Mouse (Mus musculus) kidney, embryonic 14.5 days (tissue): Measurements from ENCODE around the gene Atp13a3. TPM values are rescaled to one million over a fixed set of nuclear protein-coding genes. Genes with fewer than 3 reads are reported as not detected.
"Not testable (repeated sequence)": the region's sequence is repeated elsewhere in the genome, so short reads cannot be mapped to it uniquely, and the experiment has no call there.

Experiments
- ATAC-seq: fragments of 200-750 bp; cut with Nextera tagmentation; 2 replicates; pipeline ENCODE4 v1.8.0; 2017; ENCODE audit warnings: moderate number of reproducible peaks, mild to moderate bottlenecking, moderate TSS enrichment, moderate library complexity; ENCODE audit not compliant: low FRiP score, low TSS enrichment
- H3K27ac ChIP-seq: fragments of 300-500 bp; sonication (generic); 2 replicates; pipeline ENCODE4 v1.5.1; 2014; ENCODE audit warnings: low read depth, mild to moderate bottlenecking, low read length, moderate library complexity, mixed read lengths
- H3K27me3 ChIP-seq: fragments of 300-500 bp; sonication (generic); 2 replicates; pipeline ENCODE4 v1.6.1; 2014; ENCODE audit warnings: mild to moderate bottlenecking, low read length; ENCODE audit not compliant: control insufficient read depth, insufficient read depth
- H3K36me3 ChIP-seq: fragments of 300-500 bp; sonication (generic); 2 replicates; pipeline ENCODE4 v1.6.1; 2014; ENCODE audit warnings: low read length, mixed read lengths; ENCODE audit not compliant: control insufficient read depth, insufficient read depth
- H3K4me1 ChIP-seq: fragments of 300-500 bp; sonication (generic); 2 replicates; pipeline ENCODE4 v1.6.1; 2014; ENCODE audit warnings: low read length, mixed read lengths; ENCODE audit not compliant: control insufficient read depth, insufficient read depth
- H3K4me2 ChIP-seq: fragments of 300-500 bp; sonication (generic); replicated peaks from 2 replicates; pipeline ENCODE4 v1.6.1; 2014; ENCODE audit warnings: low read depth, mild to moderate bottlenecking, low read length
- H3K4me3 ChIP-seq: fragments of 300-500 bp; sonication (generic); 2 replicates; pipeline ENCODE4 v1.5.1; 2014; ENCODE audit warnings: mild to moderate bottlenecking, low read length
- H3K9ac ChIP-seq: fragments of 300-500 bp; sonication (generic); 2 replicates; pipeline ENCODE4 v1.6.1; 2014; ENCODE audit warnings: low read depth, mild to moderate bottlenecking, low read length, moderate library complexity
- H3K9me3 ChIP-seq: fragments of 300-500 bp; sonication (generic); 2 replicates; pipeline ENCODE4 v1.6.1; 2016; ENCODE audit warnings: low read length; ENCODE audit not compliant: control insufficient read depth
- whole genome bisulfite sequencing: fragments of 180-500 bp; shearing (Covaris S2); extraction: QIAGEN DNeasy Blood & Tissue Kit; methylation state at CpG from one replicate; pipeline ENCODE4 v1.1.7; 2014; 5-methylcytosine and 5-hydroxymethylcytosine counted together
- polyA plus RNA-seq: library from polyadenylated mRNA; unstranded; fragments of >200 nt; fragmentation: Nextera tagmentation; extraction: Ambion mirVana; gene quantifications from 2 replicates; pipeline ENCODE4 v1.2.1, GENCODE M21; 2014

Gene Atp13a3
- polyA plus RNA-seq, 1 experiment from 2014 or later: 20.2 TPM

DNA sequence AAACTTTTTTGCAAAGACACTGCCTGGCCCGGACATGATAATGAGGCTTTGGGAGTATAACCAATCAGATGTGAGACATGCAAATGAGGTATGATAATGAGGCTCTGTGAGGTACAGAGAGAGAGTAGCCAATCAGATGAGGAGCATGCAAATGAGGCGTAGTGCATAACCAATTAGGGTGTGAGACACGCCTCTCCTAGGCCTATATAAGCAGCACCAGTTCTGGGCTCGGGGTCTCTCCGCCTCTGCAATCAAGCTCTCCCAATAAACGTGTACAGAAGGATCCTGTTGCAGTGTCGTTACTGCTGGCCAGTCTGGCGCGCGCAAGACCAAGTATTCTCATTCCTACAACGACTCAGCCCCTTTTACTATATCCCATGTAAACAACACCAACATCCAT, 52.3 kb downstream of the Atp13a3 start:
- H3K27ac ChIP-seq: not testable (repeated sequence)

DNA sequence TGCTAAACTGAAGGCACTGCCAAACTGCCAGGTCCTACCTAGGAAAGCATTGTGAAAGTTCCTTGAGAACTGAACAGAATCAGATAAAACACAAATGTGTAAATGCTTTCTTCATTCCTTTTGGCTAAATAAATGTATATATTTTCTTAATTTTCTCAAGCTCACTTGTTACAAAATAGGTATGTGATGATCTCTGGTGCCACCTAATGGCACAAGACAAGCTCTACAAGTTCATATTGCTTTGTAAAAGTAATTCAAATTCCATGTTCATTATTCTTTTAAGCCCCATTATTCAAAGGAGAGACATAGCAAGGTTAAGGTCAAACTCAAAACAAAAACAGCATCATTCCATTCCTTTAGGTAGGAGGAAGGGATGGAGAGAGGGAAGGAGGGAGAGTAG, 91.5 kb downstream of the Atp13a3 start:
- Histone ChIP-seq H3K4me1 (no peaks in the 10 kb centered on the region), H3K4me3 (no peak overlapping the region), H3K27ac (no peak overlapping the region), H3K9me3 (no peaks in the 10 kb centered on the region), H3K36me3 (peaks cover 25% of the 10 kb centered on the region), H3K9ac (no peak overlapping the region), H3K4me2 (no peak overlapping the region), H3K27me3 (peaks cover 25% of the 10 kb centered on the region)
- no peak for ATAC-seq

More for the DNA sequence above, 52.3 kb downstream of the Atp13a3 start:
- H3K36me3 ChIP-seq: peaks cover 39% of the 10 kb centered on the region; the same call in 1 of the 2 replicates
- H3K9ac ChIP-seq, H3K4me2 ChIP-seq, H3K4me3 ChIP-seq, ATAC-seq, H3K27me3 ChIP-seq, H3K9me3 ChIP-seq, H3K4me1 ChIP-seq: not testable (repeated sequence)
- 94% methylated on average over 11 of the region's 11 CpGs for WGBS

DNA sequence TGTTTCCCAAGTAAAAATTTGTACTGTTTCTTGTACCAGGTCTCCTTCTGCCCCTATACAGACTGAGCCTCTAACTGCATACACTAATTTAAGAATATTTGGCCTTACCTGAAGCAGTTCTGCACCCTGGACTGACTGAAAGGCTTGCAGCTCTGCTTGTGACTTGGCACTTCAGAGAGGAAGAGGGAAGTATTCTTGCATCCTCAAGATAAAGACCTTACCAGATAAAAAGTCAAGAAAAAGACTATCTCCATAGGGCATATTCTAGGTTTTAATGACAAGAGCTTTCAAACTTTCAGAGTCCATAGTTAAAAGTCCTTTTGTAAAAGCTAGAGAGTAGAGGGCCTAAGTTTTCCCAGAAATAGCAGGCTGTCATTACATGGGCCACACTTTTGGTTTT, 95.1 kb downstream of the Atp13a3 start, which contains the start of gene Gp5:
Gene Gp5 (minus strand): TSS at position 133 of the 400 bp plus-strand sequence.
- Histone ChIP-seq H3K9me3 (no peaks in the 10 kb centered on the region; the same call in 1 of the 2 replicates), H3K4me1 (peaks cover 8% of the 10 kb centered on the region; the same call in 1 of the 2 replicates), H3K4me3 (peak within 1 kb of the TSS; percentile 51), H3K27me3 (peaks cover 53% of the 10 kb centered on the region), H3K27ac (no peak within 1 kb of the TSS), H3K4me2 (peak within 1 kb of the TSS; percentile 100), H3K9ac (peak within 1 kb of the TSS; percentile 54; the same call in 1 of the 2 replicates), H3K36me3 (peaks cover 8% of the 10 kb centered on the region)
- no peak for ATAC-seq

DNA sequence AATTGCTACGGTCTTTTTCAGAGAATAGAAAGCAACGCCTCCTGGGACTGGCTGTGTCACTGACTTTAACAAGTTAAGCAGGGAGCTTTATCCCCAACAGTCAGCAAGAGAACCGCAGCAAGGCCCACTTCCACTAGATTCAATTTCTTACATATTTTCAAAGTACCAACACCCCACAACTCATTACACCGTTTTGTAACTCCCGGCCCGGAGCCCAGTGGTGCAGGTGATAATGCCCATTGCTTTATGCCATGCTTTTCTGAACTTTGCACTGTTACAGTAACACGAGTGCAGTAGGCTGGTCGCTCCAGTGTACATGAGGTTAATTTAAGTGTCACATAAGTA, 95.6 kb downstream of the Atp13a3 start:
- Histone ChIP-seq H3K4me2 (no peak overlapping the region), H3K9ac (no peak overlapping the region), H3K4me3 (no peak overlapping the region), H3K36me3 (peaks cover 4% of the 10 kb centered on the region), H3K9me3 (no peaks in the 10 kb centered on the region; the same call in 1 of the 2 replicates), H3K27me3 (peaks cover 55% of the 10 kb centered on the region), H3K4me1 (peaks cover 8% of the 10 kb centered on the region; the same call in 1 of the 2 replicates), H3K27ac (no peak overlapping the region)
- WGBS: 53% methylated on average over 8 of the region's 8 CpGs
- no peak for ATAC-seq

DNA sequence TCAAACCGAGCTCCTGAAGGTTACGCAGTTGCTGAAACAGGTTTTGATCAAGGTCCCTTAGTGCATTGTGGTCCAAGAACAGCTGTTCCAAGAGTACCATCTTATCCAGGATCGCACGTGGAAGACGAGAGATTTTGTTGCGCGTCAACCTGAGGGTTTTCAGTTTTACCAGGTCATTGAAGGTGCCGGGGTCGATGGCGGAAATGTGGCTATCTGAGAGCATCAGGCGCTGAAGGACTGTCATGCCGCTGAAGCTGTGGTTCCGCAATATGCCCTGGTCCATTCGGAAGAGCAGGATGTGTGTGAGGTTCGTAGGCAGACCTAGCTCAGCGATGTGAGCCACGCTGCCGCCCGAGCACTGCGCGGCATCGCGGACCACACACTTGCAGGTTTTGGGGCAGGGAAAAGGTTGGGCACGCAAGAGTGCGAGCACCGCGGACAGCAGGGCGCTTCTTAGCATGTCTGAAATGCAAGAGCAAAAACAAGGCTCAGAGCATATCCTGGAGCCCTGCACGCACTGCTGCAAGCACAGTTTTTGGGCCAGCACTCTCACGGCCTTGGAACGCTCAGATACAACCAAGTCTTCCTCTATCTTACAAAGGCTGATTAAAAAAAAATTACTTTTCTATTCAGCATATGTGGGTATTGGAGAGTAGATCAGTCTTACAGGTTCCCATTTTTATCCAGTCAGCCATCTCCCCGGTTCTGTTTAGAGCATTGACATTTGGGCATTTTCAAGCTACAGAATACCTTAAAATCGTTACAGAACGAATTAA, 96.2 kb downstream of the Atp13a3 start:
- peak overlapping the region; percentile 100 for H3K4me2 ChIP-seq
- peak overlapping the region; percentile 51 for H3K4me3 ChIP-seq
- WGBS: 4% methylated on average over 34 of the region's 34 CpGs
- H3K4me1 ChIP-seq: peaks cover 8% of the 10 kb centered on the region; the same call in 1 of the 2 replicates
- 0 out of 2 replicates have a peak, but pooled peaks have one; percentile 11 for ATAC-seq
- peak overlapping the region; percentile 54; the same call in 1 of the 2 replicates for H3K9ac ChIP-seq
- H3K27ac ChIP-seq: no peak overlapping the region
- no peaks in the 10 kb centered on the region for H3K36me3 ChIP-seq
- H3K27me3 ChIP-seq: peaks cover 55% of the 10 kb centered on the region
- H3K9me3 ChIP-seq: no peaks in the 10 kb centered on the region; the same call in 1 of the 2 replicates

GRCm38 (mm10) chr16:30308616-30309394, 97.0 kb downstream of the Atp13a3 start:
- H3K4me2 ChIP-seq: peak overlapping the region; percentile 100
- H3K27me3 ChIP-seq: peaks cover 55% of the 10 kb centered on the region
- peak; percentile 68; the same call in 1 of the 2 replicates for ATAC-seq
- under 1% methylated on average over 72 of the region's 72 CpGs for WGBS
- H3K27ac ChIP-seq: no peak overlapping the region
- no peaks in the 10 kb centered on the region for H3K36me3 ChIP-seq
- peaks cover 8% of the 10 kb centered on the region; the same call in 1 of the 2 replicates for H3K4me1 ChIP-seq
- H3K9me3 ChIP-seq: no peaks in the 10 kb centered on the region; the same call in 1 of the 2 replicates
- H3K9ac ChIP-seq: peak overlapping the region; percentile 54
- H3K4me3 ChIP-seq: peak overlapping the region; percentile 51

DNA sequence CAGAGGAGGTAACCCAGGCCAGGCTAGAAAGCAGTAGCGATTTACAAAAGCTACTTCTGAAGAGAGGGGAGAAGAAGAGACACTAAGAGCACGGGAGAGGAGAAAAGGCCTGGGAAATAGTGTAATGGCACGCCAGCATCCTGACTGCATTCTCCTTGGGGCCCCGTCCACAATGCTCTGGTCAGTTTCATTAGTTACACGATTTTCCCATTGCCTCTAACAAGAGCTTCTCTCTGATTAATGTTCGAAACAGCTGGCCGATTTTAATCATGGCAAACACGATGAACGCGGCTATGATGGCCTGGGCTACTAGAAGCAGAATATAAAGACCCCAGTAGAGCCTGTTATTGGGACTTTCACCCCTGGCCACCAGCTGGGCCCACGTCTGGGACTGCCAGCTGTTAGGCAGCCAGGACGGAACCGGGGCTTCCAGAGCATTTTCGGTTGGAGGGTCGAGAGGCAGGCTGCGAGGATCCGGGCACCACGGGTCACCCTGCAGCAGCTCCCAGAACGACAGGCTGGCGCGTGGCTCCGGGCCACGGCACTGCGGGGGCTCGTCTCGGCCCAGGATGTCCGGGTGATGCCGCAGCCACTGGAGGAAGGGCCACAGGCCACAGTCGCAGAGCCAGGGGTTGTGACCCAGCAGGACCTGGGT, 97.7 kb downstream of the Atp13a3 start:
- H3K36me3 ChIP-seq: no peaks in the 10 kb centered on the region
- ATAC-seq: peak; percentile 10; the same call in 1 of the 2 replicates
- H3K9me3 ChIP-seq: no peaks in the 10 kb centered on the region; the same call in 1 of the 2 replicates
- no peak overlapping the region for H3K27ac ChIP-seq
- 15% methylated on average over 29 of the region's 29 CpGs for WGBS
- H3K27me3 ChIP-seq: peaks cover 57% of the 10 kb centered on the region
- H3K4me3 ChIP-seq: peak overlapping the region; percentile 51
- peak overlapping the region; percentile 100 for H3K4me2 ChIP-seq
- peak overlapping the region; percentile 54 for H3K9ac ChIP-seq
- peaks cover 8% of the 10 kb centered on the region; the same call in 1 of the 2 replicates for H3K4me1 ChIP-seq

GRCm38 (mm10) chr16:30307306-30307705, 98.5 kb downstream of the Atp13a3 start:
- H3K36me3 ChIP-seq: no peaks in the 10 kb centered on the region
- peaks cover 57% of the 10 kb centered on the region for H3K27me3 ChIP-seq
- no peak overlapping the region for H3K4me2 ChIP-seq
- H3K4me3 ChIP-seq: no peak overlapping the region
- no peak overlapping the region for H3K9ac ChIP-seq
- peaks cover 8% of the 10 kb centered on the region; the same call in 1 of the 2 replicates for H3K4me1 ChIP-seq
- no peaks in the 10 kb centered on the region; the same call in 1 of the 2 replicates for H3K9me3 ChIP-seq
- no peak for ATAC-seq
- no peak overlapping the region for H3K27ac ChIP-seq
- 46% methylated on average over 12 of the region's 12 CpGs for WGBS
